Mouse (Mus musculus): Measurements from ENCODE around the gene Apba2. TPM values are rescaled to one million over a fixed set of nuclear protein-coding genes. Genes with fewer than 3 reads are reported as not detected.

Apba2 gene
- 169 and 172 TPM in 2 replicates for polyA plus RNA-seq (2014; fragmentation: Nextera tagmentation; extraction: Ambion mirVana)

DNA sequence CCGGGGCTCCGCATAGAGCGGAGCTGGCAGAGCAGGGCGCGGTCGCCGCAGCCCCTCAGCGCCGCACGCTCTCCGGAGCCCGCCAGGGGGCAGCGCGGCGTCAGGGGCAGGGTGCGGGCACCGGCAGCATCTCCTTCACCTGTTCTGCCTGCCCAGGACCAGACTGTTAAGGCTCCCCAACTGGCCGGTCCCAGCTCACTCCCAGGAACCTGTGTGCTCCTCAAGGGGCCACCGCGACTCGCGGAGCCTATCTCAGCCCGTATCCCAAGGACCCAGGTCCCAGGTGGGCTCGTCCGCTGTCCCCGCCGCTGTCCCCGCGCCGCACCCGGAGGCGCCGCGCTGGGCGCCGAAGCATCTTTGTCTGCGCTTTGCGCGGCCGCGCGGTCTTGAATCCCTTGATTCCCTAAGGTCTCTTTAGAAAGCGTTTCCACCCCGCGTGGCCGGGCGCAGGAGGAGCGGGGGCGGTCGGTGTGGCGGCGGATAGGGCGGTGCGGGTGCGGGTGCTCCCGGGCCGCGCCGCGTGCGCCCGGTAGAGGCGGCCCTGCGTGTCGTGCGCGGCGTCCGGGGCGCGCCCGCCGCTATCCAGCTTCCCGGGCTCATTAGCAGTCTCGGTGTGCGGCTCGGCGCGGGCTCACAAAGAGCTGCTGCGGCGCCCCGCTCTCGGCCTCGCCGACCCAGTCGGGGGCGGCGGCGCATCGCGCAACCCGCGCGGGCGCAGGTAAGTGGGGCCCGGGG lies at the start of gene Apba2:
TSS of gene Apba2 (plus strand) at position 171 of the 735 bp plus-strand sequence.
- H3K9me3 ChIP-seq (ENCODE audit: control insufficient read depth, low read length): no peaks in the 10 kb centered on the region
- peak; percentile 77 for DNase-seq (ENCODE audit: low spot score)
- 1% methylated on average over 83 of the region's 96 CpGs for WGBS
- peak; percentile 87 for ATAC-seq (ENCODE audit: low FRiP score)
- H3K27ac ChIP-seq: peak within 1 kb of the TSS; percentile 95
- peak within 1 kb of the TSS; percentile 95 for H3K9ac ChIP-seq
- H3K27me3 ChIP-seq (ENCODE audit: control insufficient read depth, insufficient read depth, low read length): no peaks in the 10 kb centered on the region
- peaks cover 36% of the 10 kb centered on the region for H3K4me1 ChIP-seq (replicated peaks; ENCODE audit: control insufficient read depth, insufficient read depth, low read length)
- H3K4me3 ChIP-seq (replicated peaks; ENCODE audit: low read length): peak within 1 kb of the TSS; percentile 73
- peak within 1 kb of the TSS; percentile 74 for H3K4me2 ChIP-seq (replicated peaks)
- no peaks in the 10 kb centered on the region for H3K36me3 ChIP-seq (replicated peaks; ENCODE audit: control insufficient read depth, insufficient read depth)

DNA sequence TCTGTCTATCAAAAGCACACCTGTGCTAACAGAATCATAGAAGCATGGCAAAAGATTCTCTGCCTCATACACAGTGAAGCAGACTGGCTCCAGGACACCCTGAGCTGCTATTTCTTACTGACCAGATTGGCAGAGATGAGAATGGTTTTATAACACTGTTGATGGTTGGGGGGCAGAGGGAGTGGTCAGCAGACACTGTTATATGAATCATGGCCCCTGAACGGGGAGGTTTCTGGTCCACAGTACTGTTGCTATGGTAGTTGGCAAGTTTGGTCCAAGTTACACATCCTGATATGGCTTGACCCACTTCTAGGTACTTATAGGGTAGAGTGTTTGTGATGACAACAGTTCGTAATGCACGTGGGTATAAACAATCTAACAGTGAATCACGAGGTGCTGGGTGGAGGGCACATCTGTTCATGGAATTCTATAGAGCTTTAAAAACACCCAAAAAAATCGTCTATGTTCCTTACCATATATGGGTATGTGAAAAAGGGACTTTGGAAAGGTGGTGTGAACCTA lies 49.6 kb upstream of the Apba2 start:
- peaks cover 14% of the 10 kb centered on the region; the same call in 1 of the 2 replicates for H3K4me1 ChIP-seq (replicated peaks; ENCODE audit: control insufficient read depth, insufficient read depth, low read length)
- H3K36me3 ChIP-seq (replicated peaks; ENCODE audit: control insufficient read depth, insufficient read depth): no peaks in the 10 kb centered on the region
- 79% methylated on average over 5 of the region's 5 CpGs for WGBS
- DNase-seq (ENCODE audit: low spot score): no peak
- H3K9ac ChIP-seq: no peak overlapping the region
- no peak overlapping the region for H3K4me3 ChIP-seq (replicated peaks; ENCODE audit: low read length)
- H3K27me3 ChIP-seq (ENCODE audit: control insufficient read depth, insufficient read depth, low read length): no peaks in the 10 kb centered on the region
- H3K9me3 ChIP-seq (ENCODE audit: control insufficient read depth, low read length): no peaks in the 10 kb centered on the region
- H3K4me2 ChIP-seq (replicated peaks): no peak overlapping the region
- H3K27ac ChIP-seq: peak overlapping the region; percentile 29; the same call in 1 of the 2 replicates
- no peak for ATAC-seq (ENCODE audit: low FRiP score)

- no peak for ATAC-seq (ENCODE audit: low FRiP score)
- no peak overlapping the region for H3K4me2 ChIP-seq (replicated peaks)
- WGBS: 66% methylated on average over 4 of the region's 4 CpGs
- H3K36me3 ChIP-seq (replicated peaks; ENCODE audit: control insufficient read depth, insufficient read depth): no peaks in the 10 kb centered on the region
- peak; percentile 50 for DNase-seq (ENCODE audit: low spot score)
- no peaks in the 10 kb centered on the region for H3K27me3 ChIP-seq (ENCODE audit: control insufficient read depth, insufficient read depth, low read length)
- H3K4me1 ChIP-seq (replicated peaks; ENCODE audit: control insufficient read depth, insufficient read depth, low read length): peaks cover 14% of the 10 kb centered on the region; the same call in 1 of the 2 replicates
- H3K9ac ChIP-seq: no peak overlapping the region
- H3K9me3 ChIP-seq (ENCODE audit: control insufficient read depth, low read length): no peaks in the 10 kb centered on the region
- no peak overlapping the region for H3K4me3 ChIP-seq (replicated peaks; ENCODE audit: low read length)
- peak overlapping the region; percentile 38; the same call in 1 of the 2 replicates for H3K27ac ChIP-seq
Measured at GRCm38 (mm10) chr7:64452471-64453222, 48.9 kb upstream of the Apba2 start.

DNA sequence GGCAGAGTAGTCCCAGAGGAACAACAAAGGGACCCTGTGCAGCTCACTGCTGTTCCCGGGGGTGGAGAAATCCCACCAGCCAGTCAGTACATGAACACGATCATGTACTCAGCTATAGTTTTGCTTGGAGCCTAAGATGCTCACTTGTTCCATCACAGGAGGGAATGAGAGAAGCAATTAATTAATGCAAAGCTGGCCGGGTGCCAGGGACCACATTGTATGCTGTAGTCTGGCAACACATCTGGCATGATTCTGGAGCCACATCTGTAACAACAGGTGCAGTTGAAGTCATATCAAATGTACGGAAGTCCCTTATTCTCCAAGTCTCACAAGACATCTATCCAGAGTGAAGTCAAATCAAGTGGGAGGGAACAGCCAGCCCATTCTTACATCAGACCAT lies 45.3 kb upstream of the Apba2 start:
- H3K4me2 ChIP-seq (replicated peaks): no peak overlapping the region
- no peaks in the 10 kb centered on the region for H3K36me3 ChIP-seq (replicated peaks; ENCODE audit: control insufficient read depth, insufficient read depth)
- DNase-seq (ENCODE audit: low spot score) (no peak), ATAC-seq (ENCODE audit: low FRiP score) (no peak)
- no peaks in the 10 kb centered on the region for H3K9me3 ChIP-seq (ENCODE audit: control insufficient read depth, low read length)
- no peaks in the 10 kb centered on the region for H3K27me3 ChIP-seq (ENCODE audit: control insufficient read depth, insufficient read depth, low read length)
- 86% methylated on average over 4 of the region's 4 CpGs for WGBS
- peaks cover 13% of the 10 kb centered on the region; the same call in 1 of the 2 replicates for H3K4me1 ChIP-seq (replicated peaks; ENCODE audit: control insufficient read depth, insufficient read depth, low read length)
- no peak overlapping the region for H3K9ac ChIP-seq
- H3K4me3 ChIP-seq (replicated peaks; ENCODE audit: low read length): no peak overlapping the region
- no peak overlapping the region for H3K27ac ChIP-seq

- H3K9me3 ChIP-seq (ENCODE audit: control insufficient read depth, low read length): no peaks in the 10 kb centered on the region
- no peak overlapping the region for H3K4me2 ChIP-seq (replicated peaks)
- no peak for ATAC-seq (ENCODE audit: low FRiP score)
- H3K4me3 ChIP-seq (replicated peaks; ENCODE audit: low read length): no peak overlapping the region
- H3K27ac ChIP-seq: no peak overlapping the region
- DNase-seq (ENCODE audit: low spot score): no peak
- no peaks in the 10 kb centered on the region for H3K36me3 ChIP-seq (replicated peaks; ENCODE audit: control insufficient read depth, insufficient read depth)
- WGBS: 70% methylated on average over 3 of the region's 3 CpGs
- H3K9ac ChIP-seq: no peak overlapping the region
- H3K27me3 ChIP-seq (ENCODE audit: control insufficient read depth, insufficient read depth, low read length): no peaks in the 10 kb centered on the region
- peaks cover 10% of the 10 kb centered on the region; the same call in 1 of the 2 replicates for H3K4me1 ChIP-seq (replicated peaks; ENCODE audit: control insufficient read depth, insufficient read depth, low read length)
Measured at GRCm38 (mm10) chr7:64456676-64457075, 44.8 kb upstream of the Apba2 start.

GRCm38 (mm10) chr7:64457811-64458210 lies 43.7 kb upstream of the Apba2 start:
- DNase-seq (ENCODE audit: low spot score): no peak
- H3K9ac ChIP-seq: no peak overlapping the region
- no peak overlapping the region for H3K27ac ChIP-seq
- 96% methylated on average over 2 of the region's 2 CpGs for WGBS
- H3K27me3 ChIP-seq (ENCODE audit: control insufficient read depth, insufficient read depth, low read length): no peaks in the 10 kb centered on the region
- H3K4me2 ChIP-seq (replicated peaks): no peak overlapping the region
- no peaks in the 10 kb centered on the region for H3K4me1 ChIP-seq (replicated peaks; ENCODE audit: control insufficient read depth, insufficient read depth, low read length)
- H3K4me3 ChIP-seq (replicated peaks; ENCODE audit: low read length): no peak overlapping the region
- no peaks in the 10 kb centered on the region for H3K9me3 ChIP-seq (ENCODE audit: control insufficient read depth, low read length)
- ATAC-seq (ENCODE audit: low FRiP score): no peak
- no peaks in the 10 kb centered on the region for H3K36me3 ChIP-seq (replicated peaks; ENCODE audit: control insufficient read depth, insufficient read depth)

DNA sequence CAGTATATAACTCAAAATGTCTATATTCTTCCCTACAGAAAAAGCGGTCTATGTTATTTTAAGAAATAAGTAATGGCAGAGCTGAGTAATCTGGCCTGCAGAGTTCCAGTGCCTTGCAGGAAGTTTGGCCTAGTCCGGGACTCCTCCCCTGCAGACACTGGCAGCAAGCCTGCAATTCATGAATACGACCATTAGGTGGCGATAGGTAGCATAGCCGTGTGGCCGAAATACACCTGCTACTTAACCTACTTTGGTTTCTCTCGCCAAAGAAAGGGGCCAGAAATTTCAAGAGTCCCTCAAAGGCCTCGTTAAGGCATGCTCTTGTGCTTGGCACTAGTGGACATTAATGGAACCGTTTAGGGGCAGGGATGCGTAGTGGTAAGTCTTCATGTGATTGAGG lies 4.1 kb upstream of the Apba2 start:
- Histone ChIP-seq H3K9me3 (ENCODE audit: control insufficient read depth, low read length) (no peaks in the 10 kb centered on the region), H3K4me3 (replicated peaks; ENCODE audit: low read length) (no peak overlapping the region), H3K36me3 (replicated peaks; ENCODE audit: control insufficient read depth, insufficient read depth) (no peaks in the 10 kb centered on the region), H3K27ac (no peak overlapping the region), H3K4me2 (replicated peaks) (no peak overlapping the region), H3K4me1 (replicated peaks; ENCODE audit: control insufficient read depth, insufficient read depth, low read length) (0 out of 2 replicates have a peak, but pooled peaks cover 4% of the 10 kb centered on the region), H3K27me3 (ENCODE audit: control insufficient read depth, insufficient read depth, low read length) (no peaks in the 10 kb centered on the region), H3K9ac (no peak overlapping the region)
- ATAC-seq (ENCODE audit: low FRiP score) (no peak), DNase-seq (ENCODE audit: low spot score) (no peak)
- WGBS: 37% methylated on average over 10 of the region's 10 CpGs

DNA sequence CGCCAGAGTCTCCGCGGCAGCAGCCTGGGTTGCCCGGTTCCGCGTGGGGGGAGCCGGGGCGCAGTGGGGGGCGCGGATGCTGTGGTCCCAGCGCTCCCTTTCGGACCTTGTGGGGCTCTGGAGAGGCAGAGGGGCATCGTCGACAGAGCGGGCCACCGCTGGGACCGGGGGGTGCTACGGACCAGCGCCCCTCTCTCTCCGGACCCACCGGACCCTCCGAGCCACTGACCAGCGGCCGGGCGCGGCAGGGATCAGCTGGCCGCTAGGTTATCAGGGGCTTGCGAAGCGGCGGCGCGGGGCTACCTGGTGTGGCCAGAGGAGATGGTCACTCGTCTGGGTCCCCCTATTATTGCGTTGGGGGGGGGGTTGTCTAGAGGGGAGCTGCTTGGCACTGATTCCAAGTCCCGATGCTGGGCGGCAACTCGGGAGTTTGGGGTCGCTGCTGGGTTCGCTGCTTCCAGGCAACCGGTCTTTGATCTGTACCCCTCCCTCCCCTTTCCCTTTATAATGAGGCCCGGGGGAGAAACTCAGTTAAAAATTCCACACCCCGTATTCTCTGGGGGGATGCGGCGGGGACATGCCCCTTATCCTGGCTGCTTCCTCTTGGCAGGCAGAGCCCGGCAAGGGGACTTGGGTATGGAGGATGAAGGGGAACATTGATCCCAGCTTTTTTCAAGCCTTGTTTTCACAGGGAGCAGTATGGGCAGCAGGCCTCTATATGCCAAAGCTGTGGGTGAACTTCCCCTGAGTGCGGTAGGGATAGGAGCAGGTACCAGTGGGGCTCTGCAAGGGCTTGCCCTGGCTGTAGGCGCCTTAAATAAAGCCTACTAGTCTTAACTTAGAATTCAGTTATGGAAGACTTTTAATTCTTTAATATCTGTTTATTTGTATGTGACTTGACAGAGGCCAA lies 1.0 kb downstream of the Apba2 start:
- ATAC-seq (ENCODE audit: low FRiP score) (peak; percentile 23), DNase-seq (ENCODE audit: low spot score) (peak; percentile 50)
- Histone ChIP-seq H3K4me2 (replicated peaks) (peak overlapping the region; percentile 74), H3K4me1 (replicated peaks; ENCODE audit: control insufficient read depth, insufficient read depth, low read length) (peaks cover 38% of the 10 kb centered on the region), H3K9ac (peak overlapping the region; percentile 95), H3K9me3 (ENCODE audit: control insufficient read depth, low read length) (no peaks in the 10 kb centered on the region), H3K27ac (peak overlapping the region; percentile 95), H3K36me3 (replicated peaks; ENCODE audit: control insufficient read depth, insufficient read depth) (no peaks in the 10 kb centered on the region), H3K27me3 (ENCODE audit: control insufficient read depth, insufficient read depth, low read length) (no peaks in the 10 kb centered on the region), H3K4me3 (replicated peaks; ENCODE audit: low read length) (peak overlapping the region; percentile 73)
- WGBS: under 1% methylated on average over 47 of the region's 47 CpGs
